ENCODE assay signal across 18 mouse cellular contexts in genomic region chr11:68036133-68036959, GRCm38 (mm10).
DNase-seq lines count a peak whose midpoint lies in the region; ATAC-seq and TF ChIP-seq lines count a peak whose summit lies in the region.
"Had no signal": no experiment of that assay in that cellular context is flagged by ENCODE, and none has a peak within 500 bp of the region (broad histone marks: within the 10 kb centered on the region; RNA-seq: fewer than 3 reads in every experiment).

No protein-coding gene starts in this region.

- H3K4me1 ChIP-seq in hindbrain, postnatal 0 days (ENCODE audit: insufficient read depth, low read length) = peaks cover 5% of the 10 kb centered on the region; the same call in 1 of the 2 replicates
- no peaks in the 10 kb centered on the region for H3K4me1 ChIP-seq in hindbrain, embryonic 16.5 days (ENCODE audit: control insufficient read depth, insufficient read depth, low read depth, low read length)
- peaks cover 19% of the 10 kb centered on the region for H3K4me1 ChIP-seq in midbrain, embryonic 10.5 days
- H3K4me1 ChIP-seq in midbrain, embryonic 16.5 days (ENCODE audit: control insufficient read depth, insufficient read depth, low read length) = peaks cover 3% of the 10 kb centered on the region; the same call in 1 of the 2 replicates
- H3K4me1 ChIP-seq in embryonic facial prominence, embryonic 12.5 days = peaks cover 16% of the 10 kb centered on the region
- H3K4me1 ChIP-seq in limb, embryonic 14.5 days (ENCODE audit: control insufficient read depth, insufficient read depth, low read length) = peaks cover 11% of the 10 kb centered on the region

- no peak for TF ChIP-seq POLR2A in limb, embryonic 14.5 days (IDR thresholded peaks at IDR 0.05; ENCODE audit: borderline replicate concordance, extremely low read depth, insufficient read depth, insufficient read length)

- H3K36me3 ChIP-seq in hindbrain, postnatal 0 days (ENCODE audit: insufficient read depth, low read length) = no peaks in the 10 kb centered on the region
- H3K36me3 ChIP-seq in hindbrain, embryonic 16.5 days (ENCODE audit: control insufficient read depth, insufficient read depth, low read length) = no peaks in the 10 kb centered on the region
- no peaks in the 10 kb centered on the region for H3K36me3 ChIP-seq in midbrain, embryonic 10.5 days
- no peaks in the 10 kb centered on the region for H3K36me3 ChIP-seq in midbrain, embryonic 16.5 days (ENCODE audit: control insufficient read depth, insufficient read depth, low read length)
- H3K36me3 ChIP-seq in embryonic facial prominence, embryonic 12.5 days = no peaks in the 10 kb centered on the region
- no peaks in the 10 kb centered on the region for H3K36me3 ChIP-seq in limb, embryonic 14.5 days (ENCODE audit: control insufficient read depth, insufficient read depth, low read length)
- H3K36me3 ChIP-seq: heart, embryonic 13.5 days had no signal

- no peak for TF ChIP-seq CTCF in hindbrain, postnatal 0 days (IDR thresholded peaks at IDR 0.05; ENCODE audit: low read depth)

- H3K4me3 ChIP-seq in hindbrain, postnatal 0 days (ENCODE audit: low read length) = no peak overlapping the region
- no peak overlapping the region for H3K4me3 ChIP-seq in hindbrain, embryonic 16.5 days (ENCODE audit: low read length)
- H3K4me3 ChIP-seq in midbrain, embryonic 10.5 days = no peak overlapping the region
- H3K4me3 ChIP-seq in midbrain, embryonic 16.5 days (ENCODE audit: low read depth, low read length) = no peak overlapping the region
- no peak overlapping the region for H3K4me3 ChIP-seq in embryonic facial prominence, embryonic 12.5 days
- H3K4me3 ChIP-seq in limb, embryonic 14.5 days (replicated peaks; ENCODE audit: low read length) = no peak overlapping the region
- H3K4me3 ChIP-seq: heart, embryonic 13.5 days had no signal

- WGBS in hindbrain, postnatal 0 days = 64% methylated on average over 20 of the region's 20 CpGs
- WGBS in hindbrain, embryonic 16.5 days = 71% methylated on average over 20 of the region's 20 CpGs
- 77% methylated on average over 20 of the region's 20 CpGs for WGBS in midbrain, embryonic 10.5 days
- 67% methylated on average over 20 of the region's 20 CpGs for WGBS in midbrain, embryonic 16.5 days
- 44% methylated on average over 20 of the region's 20 CpGs for WGBS in embryonic facial prominence, embryonic 12.5 days
- WGBS in limb, embryonic 14.5 days = 45% methylated on average over 20 of the region's 20 CpGs

- H3K9me3 ChIP-seq in hindbrain, postnatal 0 days (ENCODE audit: low read length) = no peaks in the 10 kb centered on the region
- no peaks in the 10 kb centered on the region for H3K9me3 ChIP-seq in hindbrain, embryonic 16.5 days (ENCODE audit: control insufficient read depth, low read length)
- no peaks in the 10 kb centered on the region for H3K9me3 ChIP-seq in midbrain, embryonic 10.5 days (replicated peaks)
- no peaks in the 10 kb centered on the region for H3K9me3 ChIP-seq in midbrain, embryonic 16.5 days (replicated peaks; ENCODE audit: control insufficient read depth, low read length, poor library complexity, severe bottlenecking)
- no peaks in the 10 kb centered on the region for H3K9me3 ChIP-seq in embryonic facial prominence, embryonic 12.5 days
- H3K9me3 ChIP-seq in limb, embryonic 14.5 days (ENCODE audit: control insufficient read depth, low read length) = no peaks in the 10 kb centered on the region
- H3K9me3 ChIP-seq: heart, embryonic 13.5 days had no signal

- DNase-seq in hindbrain, postnatal 0 days (ENCODE audit: low spot score) = no peak
- no peak for DNase-seq in midbrain, embryonic 10.5 days (ENCODE audit: low spot score)
- peak; percentile 32 for DNase-seq in limb, embryonic 14.5 days (ENCODE audit: low spot score)
- DNase-seq in heart, postnatal 25 days (ENCODE audit: low spot score) = no peak
- DNase-seq in left cerebral cortex, postnatal 36 days (ENCODE audit: low spot score in 2 of 2) = no peak
- DNase-seq: adrenal gland, postnatal 14 days; B cell, adult 2 months; gastrocnemius, postnatal 10 days; layer of hippocampus, adult 9-11 months; liver; lung, adult 2 months; right cerebral cortex, postnatal 4 days had no signal

- H3K27ac ChIP-seq in hindbrain, postnatal 0 days = 0 out of 2 replicates have a peak overlapping the region, but pooled peaks have one; percentile 15
- H3K27ac ChIP-seq in hindbrain, embryonic 16.5 days (ENCODE audit: low read depth, low read length) = no peak overlapping the region
- H3K27ac ChIP-seq in midbrain, embryonic 10.5 days (replicated peaks) = peak overlapping the region; percentile 6; the same call in 1 of the 2 replicates
- H3K27ac ChIP-seq in midbrain, embryonic 16.5 days (ENCODE audit: low read length) = no peak overlapping the region
- H3K27ac ChIP-seq in embryonic facial prominence, embryonic 12.5 days = peak overlapping the region; percentile 63
- H3K27ac ChIP-seq in limb, embryonic 14.5 days (replicated peaks; ENCODE audit: low read depth, low read length) = no peak overlapping the region
- H3K27ac ChIP-seq: heart, embryonic 13.5 days; hindbrain, embryonic 14.5 days had no signal

- no peak overlapping the region for H3K4me2 ChIP-seq in hindbrain, postnatal 0 days (ENCODE audit: low read depth, low read length)
- H3K4me2 ChIP-seq in hindbrain, embryonic 16.5 days (ENCODE audit: low read length) = no peak overlapping the region
- no peak overlapping the region for H3K4me2 ChIP-seq in midbrain, embryonic 16.5 days (ENCODE audit: low read length)
- H3K4me2 ChIP-seq in embryonic facial prominence, embryonic 12.5 days (replicated peaks) = peak overlapping the region; percentile 24; the same call in 1 of the 2 replicates
- no peak overlapping the region; the same call in 1 of the 2 replicates for H3K4me2 ChIP-seq in limb, embryonic 14.5 days (replicated peaks; ENCODE audit: low read depth, low read length, severe bottlenecking)
- H3K4me2 ChIP-seq: heart, embryonic 13.5 days; hindbrain, embryonic 14.5 days had no signal

- ATAC-seq in hindbrain, postnatal 0 days = no peak
- ATAC-seq in hindbrain, embryonic 16.5 days = no peak
- ATAC-seq in midbrain, embryonic 16.5 days = no peak
- ATAC-seq in embryonic facial prominence, embryonic 12.5 days (ENCODE audit: insufficient number of reproducible peaks, insufficient read depth, low FRiP score, low TSS enrichment) = no peak
- ATAC-seq in limb, embryonic 14.5 days (ENCODE audit: low FRiP score, low read depth) = 0 out of 2 replicates have a peak, but pooled peaks have one; percentile 41
- ATAC-seq: forebrain, embryonic 16.5 days had no signal

- no peaks in the 10 kb centered on the region for H3K27me3 ChIP-seq in hindbrain, postnatal 0 days (ENCODE audit: insufficient read depth, low read length)
- H3K27me3 ChIP-seq in hindbrain, embryonic 16.5 days (replicated peaks; ENCODE audit: control insufficient read depth, insufficient read depth, low read length) = no peaks in the 10 kb centered on the region
- peaks cover 3% of the 10 kb centered on the region; the same call in 1 of the 2 replicates for H3K27me3 ChIP-seq in midbrain, embryonic 10.5 days (ENCODE audit: low read depth, poor library complexity, severe bottlenecking)
- no peaks in the 10 kb centered on the region for H3K27me3 ChIP-seq in midbrain, embryonic 16.5 days (ENCODE audit: control insufficient read depth, insufficient read depth, low read depth, low read length)
- H3K27me3 ChIP-seq in embryonic facial prominence, embryonic 12.5 days = no peaks in the 10 kb centered on the region
- H3K27me3 ChIP-seq in limb, embryonic 14.5 days (ENCODE audit: control insufficient read depth, insufficient read depth, low read length) = no peaks in the 10 kb centered on the region
- H3K27me3 ChIP-seq: heart, embryonic 13.5 days had no signal

- H3K9ac ChIP-seq in hindbrain, postnatal 0 days (replicated peaks; ENCODE audit: low read length) = no peak overlapping the region
- no peak overlapping the region for H3K9ac ChIP-seq in hindbrain, embryonic 16.5 days (ENCODE audit: low read depth, low read length)
- H3K9ac ChIP-seq in midbrain, embryonic 16.5 days (ENCODE audit: low read depth, low read length) = no peak overlapping the region
- no peak overlapping the region for H3K9ac ChIP-seq in embryonic facial prominence, embryonic 12.5 days
- H3K9ac ChIP-seq in limb, embryonic 14.5 days (ENCODE audit: low read depth, low read length, severe bottlenecking) = no peak overlapping the region
- H3K9ac ChIP-seq: heart, embryonic 13.5 days; hindbrain, embryonic 14.5 days had no signal

- intact Hi-C loops in heart, postnatal 25 days (cut with DNase I) = no loop called here
- intact Hi-C loops in left cerebral cortex, postnatal 36 days (cut with DNase I) = no loop called here

Comparison
In these comparisons a context has a peak if more than half of its experiments do, and no peak if none do; other contexts are left out.
1. H3K27ac ChIP-seq: peak in hindbrain, postnatal 0 days (single experiment), midbrain, embryonic 10.5 days (single experiment) and embryonic facial prominence, embryonic 12.5 days (single experiment); none in hindbrain, embryonic 16.5 days (single experiment), midbrain, embryonic 16.5 days (single experiment) and limb, embryonic 14.5 days (single experiment).